Mouse (Mus musculus) lung, adult 2 months (tissue): Measurements from ENCODE around the gene Txndc11. TPM values are rescaled to one million over a fixed set of nuclear protein-coding genes. Genes with fewer than 3 reads are reported as not detected.
"Not testable (repeated sequence)": the region's sequence is repeated elsewhere in the genome, so short reads cannot be mapped to it uniquely, and the experiment has no call there.

Source experiments
- DNase-seq: peaks from one replicate; pipeline ENCODE4 v3.0.0; 2022
- H3K4me1 ChIP-seq: fragments of 200-500 bp; 2 replicates; pipeline ENCODE4 v1.6.1; 2011; ENCODE audit warnings: low read length; ENCODE audit not compliant: control insufficient read depth, insufficient read depth
- H3K4me3 ChIP-seq: fragments of 200-500 bp; replicated peaks from 2 replicates; pipeline ENCODE3; 2011; ENCODE audit warnings: low read depth, mild to moderate bottlenecking, control low read depth, low read length; ENCODE audit errors: extremely low read depth
- CTCF ChIP-seq: fragments of 200-500 bp; IDR thresholded peaks from 2 replicates; pipeline ENCODE4 v1.5.1; 2011; ENCODE audit warnings: mild to moderate bottlenecking, low read length, control low read depth; ENCODE audit not compliant: insufficient read depth
- POLR2A ChIP-seq: fragments of 200-500 bp; IDR thresholded peaks from 2 replicates; pipeline ENCODE4 v1.6.1; 2011; ENCODE audit warnings: low read depth, mild to moderate bottlenecking, control low read depth, low read length, borderline replicate concordance; ENCODE audit errors: extremely low read depth
- WGBS: fragments of 180-500 bp; shearing (Covaris S2); methylation state at CpG from one replicate; pipeline ENCODE4 v1.1.7; 2018; 5-methylcytosine and 5-hydroxymethylcytosine counted together
- polyA plus RNA-seq: library from polyadenylated mRNA; depleted of rRNA; stranded (reverse); fragments of >200 nt; gene quantifications from 2 replicates; pipeline ENCODE4 v1.2.3, GENCODE M21; 2012

Txndc11 gene
- polyA plus RNA-seq, 1 experiment, result 23.2 TPM

DNA sequence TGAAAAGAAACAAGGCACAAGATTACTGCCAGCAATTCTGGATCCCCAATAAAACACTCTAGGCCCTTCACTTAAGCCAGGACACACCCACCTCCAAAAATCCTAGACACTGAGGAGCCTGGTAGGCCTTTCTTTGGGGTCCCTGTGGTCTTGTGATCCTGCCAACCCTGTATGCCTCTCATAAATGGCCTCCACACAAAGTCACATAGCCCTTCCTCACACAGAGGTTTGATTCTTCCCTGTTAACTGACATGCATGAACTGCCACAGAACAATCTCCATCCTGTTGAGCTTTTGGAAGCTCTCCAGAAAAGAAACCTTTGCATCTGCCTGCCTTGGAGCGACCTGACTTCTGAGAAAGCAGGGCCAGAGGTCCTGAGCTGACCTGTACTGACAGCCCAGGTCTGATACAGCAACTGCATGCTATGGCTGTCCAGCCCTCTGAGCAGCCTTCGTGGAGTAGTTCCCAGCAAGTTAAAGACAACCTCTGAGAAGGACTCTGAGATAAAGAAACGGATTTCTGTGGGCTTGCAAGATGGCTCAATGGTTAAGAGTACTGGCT lies 30.3 kb upstream of the Txndc11 start:
- no peak overlapping the region for H3K4me3 ChIP-seq
- no peaks in the 10 kb centered on the region for H3K4me1 ChIP-seq
- TF ChIP-seq CTCF (no peak), POLR2A (no peak)
- 64% methylated on average over 3 of the region's 3 CpGs for WGBS
- DNase-seq, result no peak

DNA sequence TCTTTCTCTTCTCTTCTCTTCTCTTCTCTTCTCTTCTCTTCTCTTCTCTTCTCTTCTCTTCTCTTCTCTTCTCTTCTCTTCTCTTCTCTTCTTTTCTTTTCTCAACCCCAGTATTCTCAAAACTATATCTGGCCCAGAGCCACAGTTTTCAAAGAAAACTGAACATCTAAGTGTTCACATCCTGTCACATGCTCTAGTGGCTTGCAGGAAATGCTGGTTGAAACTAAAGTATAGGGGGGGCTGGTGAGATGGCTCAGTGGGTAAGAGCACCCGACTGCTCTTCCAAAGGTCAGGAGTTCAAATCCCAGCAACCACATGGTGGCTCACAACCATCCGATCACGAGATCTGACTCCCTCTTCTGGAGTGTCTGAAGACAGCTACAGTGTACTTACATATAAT lies 23.3 kb upstream of the Txndc11 start:
- not testable (repeated sequence) for H3K4me1 ChIP-seq, DNase-seq, H3K4me3 ChIP-seq
- 45% methylated on average over 3 of the region's 3 CpGs for WGBS

DNA sequence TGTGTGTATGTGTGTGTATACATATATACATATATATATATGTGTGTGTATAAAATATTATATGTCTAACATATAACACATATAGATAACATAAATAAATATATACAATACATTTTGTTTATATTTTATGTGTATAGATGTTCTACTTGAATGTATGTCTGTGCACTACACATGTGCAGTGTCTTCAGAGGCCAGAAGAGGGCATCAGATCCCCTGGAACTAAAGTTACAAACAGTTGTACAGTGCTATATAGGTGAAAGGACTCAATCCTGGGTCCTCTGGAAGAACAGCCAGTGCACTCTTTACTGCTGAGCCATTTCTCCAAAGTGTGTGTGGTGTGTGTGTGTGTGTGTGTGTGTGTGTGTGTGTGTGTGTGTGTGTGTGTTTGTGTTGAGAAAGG lies 20.1 kb upstream of the Txndc11 start:
- TF ChIP-seq CTCF, result 0 out of 2 replicates have a peak, but pooled peaks have one; percentile 3
- no peak for TF ChIP-seq POLR2A
- Histone ChIP-seq H3K4me3 (no peak overlapping the region), H3K4me1 (no peaks in the 10 kb centered on the region)
- no peak for DNase-seq

DNA sequence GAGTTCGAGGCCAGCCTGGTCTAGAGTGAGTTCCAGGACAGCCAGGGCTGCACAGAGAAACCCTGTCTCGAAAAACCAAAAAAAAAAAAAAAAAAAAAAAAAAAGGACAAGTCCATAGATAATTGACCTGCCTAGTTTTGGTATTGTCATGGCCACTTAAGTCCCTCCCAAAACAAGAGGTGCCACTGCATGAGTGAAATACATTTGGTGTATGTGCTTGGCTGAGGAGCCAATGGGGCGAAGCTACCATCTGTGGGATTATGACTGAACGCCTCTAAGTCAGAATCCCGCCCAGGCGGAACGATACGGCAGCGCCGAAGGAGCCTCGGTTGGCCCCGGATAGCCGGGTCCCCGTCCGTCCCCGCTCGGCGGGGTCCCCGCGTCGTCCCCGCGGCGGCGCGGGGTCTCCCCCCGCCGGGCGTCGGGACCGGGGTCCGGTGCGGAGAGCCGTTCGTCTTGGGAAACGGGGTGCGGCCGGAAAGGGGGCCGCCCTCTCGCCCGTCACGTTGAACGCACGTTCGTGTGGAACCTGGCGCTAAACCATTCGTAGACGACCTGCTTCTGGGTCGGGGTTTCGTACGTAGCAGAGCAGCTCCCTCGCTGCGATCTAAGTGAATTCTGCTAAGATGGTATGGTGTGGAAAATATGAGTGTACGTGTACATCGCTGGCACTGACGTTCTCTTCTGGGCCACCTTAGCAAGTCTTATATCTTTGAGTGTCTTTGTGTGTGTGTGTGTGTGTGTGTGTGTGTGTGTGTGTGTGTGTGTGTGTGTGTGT lies 9.4 kb upstream of the Txndc11 start:
- WGBS, result 21% methylated on average over 56 of the region's 56 CpGs
- not testable (repeated sequence) for H3K4me3 ChIP-seq, H3K4me1 ChIP-seq
- DNase-seq, result peak; percentile 100

DNA sequence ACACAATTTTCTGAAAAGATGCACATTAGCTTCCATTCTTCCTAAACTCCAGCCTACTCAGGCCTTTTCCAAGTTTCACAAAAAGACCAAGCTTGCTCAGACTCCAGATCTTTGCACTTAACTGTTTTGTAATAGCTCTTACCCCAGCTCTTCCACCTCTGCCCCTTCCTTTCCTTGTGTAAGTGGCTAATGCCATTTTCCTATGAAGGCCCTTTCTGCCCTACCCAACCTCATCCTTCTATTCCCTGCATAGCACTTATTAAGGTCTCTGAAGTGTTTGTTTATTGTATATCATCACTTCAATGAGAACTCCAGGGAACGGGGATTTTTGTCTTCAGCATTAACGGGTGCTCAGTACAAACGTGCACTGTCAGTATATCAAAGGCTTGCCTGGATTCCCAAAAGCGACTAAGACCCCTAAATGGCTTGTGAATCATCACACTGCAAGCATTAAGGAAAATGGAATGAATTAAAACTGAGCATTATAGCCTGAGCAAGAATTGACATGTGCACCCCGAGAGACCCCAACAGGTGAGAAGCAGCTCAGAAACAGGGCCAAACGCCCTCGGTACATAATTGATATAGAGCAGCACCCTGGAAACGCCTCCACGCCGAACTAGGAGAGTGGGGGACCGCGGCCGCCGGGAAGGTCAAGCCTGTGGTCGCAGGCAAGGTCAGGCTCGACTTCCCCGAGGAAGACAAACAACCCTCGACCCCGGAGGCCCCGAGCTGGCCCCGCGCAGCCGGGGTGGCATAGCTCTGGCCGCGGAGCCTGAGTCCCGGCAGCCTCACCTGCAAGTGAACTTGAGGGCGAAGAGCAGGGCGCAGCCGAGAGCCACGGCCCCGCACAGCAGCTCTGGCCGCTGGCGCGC lies 738 bp downstream of the Txndc11 start:
- Histone ChIP-seq H3K4me1 (peaks cover 9% of the 10 kb centered on the region), H3K4me3 (peak overlapping the region; percentile 67)
- TF ChIP-seq POLR2A (no peak), CTCF (no peak)
- DNase-seq, result peak; percentile 12
- under 1% methylated on average over 34 of the region's 34 CpGs for WGBS

- 13% methylated on average over 2 of the region's 2 CpGs for WGBS
- DNase-seq, result no peak
- H3K4me1 ChIP-seq, result peaks cover 9% of the 10 kb centered on the region
- H3K4me3 ChIP-seq, result peak overlapping the region; percentile 36
- TF ChIP-seq CTCF, result no peak
- TF ChIP-seq POLR2A, result no peak
These were observed 1.6 kb downstream of the Txndc11 start for GRCm38 (mm10) chr16:11132839-11133238.

DNA sequence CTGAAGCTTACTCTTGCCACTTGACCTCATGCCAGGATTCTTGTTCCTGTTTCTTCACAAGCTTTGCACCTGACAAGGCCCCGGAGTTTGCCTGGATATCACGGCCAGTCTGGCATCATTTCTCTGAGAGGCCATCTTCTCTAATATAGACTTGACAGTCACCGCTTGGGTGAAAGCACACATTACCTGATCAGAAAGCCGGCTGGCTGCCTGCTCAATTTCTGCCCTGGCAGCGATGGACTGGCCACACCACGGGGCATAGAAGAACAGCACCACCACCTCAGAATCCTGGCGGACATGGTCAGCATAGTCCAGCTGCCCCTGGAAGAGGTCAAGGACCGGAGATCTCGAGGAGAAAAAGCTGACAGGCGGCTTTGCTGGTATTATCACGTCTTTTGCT lies 6.1 kb downstream of the Txndc11 start:
- TF ChIP-seq CTCF (no peak), POLR2A (no peak)
- 84% methylated on average over 11 of the region's 11 CpGs for WGBS
- H3K4me1 ChIP-seq, result peaks cover 6% of the 10 kb centered on the region
- no peak for DNase-seq
- H3K4me3 ChIP-seq, result no peak overlapping the region

GRCm38 (mm10) chr16:11125371-11125770 lies 9.1 kb downstream of the Txndc11 start:
- 91% methylated on average over 2 of the region's 2 CpGs for WGBS
- no peak for DNase-seq
- no peak overlapping the region for H3K4me3 ChIP-seq
- no peak for TF ChIP-seq CTCF
- no peak for TF ChIP-seq POLR2A
- no peaks in the 10 kb centered on the region for H3K4me1 ChIP-seq

DNA sequence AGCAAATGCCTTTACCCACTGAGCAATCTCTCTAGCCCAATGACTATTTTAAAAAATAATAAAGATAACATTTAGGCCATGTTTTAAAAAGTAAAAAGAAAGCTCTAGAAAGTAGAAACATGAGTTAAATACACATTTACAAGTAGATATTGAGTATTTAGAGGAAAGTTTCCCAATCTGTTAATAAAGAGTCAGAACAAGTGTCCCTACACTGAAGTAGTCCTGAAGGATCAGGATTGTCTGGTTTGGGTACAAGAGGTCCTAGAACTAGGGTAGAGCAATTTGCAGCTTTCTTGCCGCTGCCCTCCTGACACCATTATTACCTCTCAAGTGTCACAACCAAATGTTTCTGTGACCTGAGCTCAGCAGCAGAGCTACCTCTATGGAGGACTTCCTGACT lies 10.3 kb downstream of the Txndc11 start:
- Histone ChIP-seq H3K4me3 (no peak overlapping the region), H3K4me1 (no peaks in the 10 kb centered on the region)
- TF ChIP-seq CTCF (no peak), POLR2A (no peak)
- no peak for DNase-seq
- WGBS, result 68% methylated on average over 1 of the region's 1 CpGs

DNA sequence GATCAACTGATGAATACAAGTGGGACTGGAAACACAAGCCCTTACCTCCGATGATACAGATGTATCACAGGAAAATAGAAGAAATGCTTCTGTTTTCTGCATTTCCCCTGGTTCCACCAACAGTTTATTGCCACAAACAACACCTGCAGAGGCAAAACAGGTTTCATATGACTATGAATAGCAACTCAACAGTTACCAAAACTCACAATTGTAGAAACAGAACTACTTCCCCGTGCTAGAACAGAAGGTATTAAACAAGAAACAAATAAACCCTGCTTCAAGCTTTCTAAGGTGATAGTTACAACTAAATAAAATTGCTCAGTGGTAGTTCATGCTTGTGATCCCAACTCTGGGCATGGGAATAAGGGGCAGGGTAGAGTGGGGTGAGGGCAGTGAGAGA lies 11.8 kb downstream of the Txndc11 start:
- Histone ChIP-seq H3K4me3 (no peak overlapping the region), H3K4me1 (no peaks in the 10 kb centered on the region)
- TF ChIP-seq POLR2A, result no peak
- 80% methylated on average over 2 of the region's 2 CpGs for WGBS
- no peak for DNase-seq
